Mouse (Mus musculus) sigmoid colon, adult 10 weeks (tissue): Measurements from ENCODE around the gene Rinl. TPM values are rescaled to one million over a fixed set of nuclear protein-coding genes. Genes with fewer than 3 reads are reported as not detected.

Source experiments
- polyA plus RNA-seq: library from polyadenylated mRNA; stranded (reverse); fragments of 350-450 nt; fragmentation: Illumina TruSeq; extraction: RNeasy Lipid Tissue Mini Kit (QIAGEN cat#74804); gene quantifications from one replicate; pipeline ENCODE4 v1.2.3, GENCODE M21; 2014; ENCODE audit warnings: low read depth, low replicate concordance

Rinl gene
- 1.8 TPM for polyA plus RNA-seq

DNA sequence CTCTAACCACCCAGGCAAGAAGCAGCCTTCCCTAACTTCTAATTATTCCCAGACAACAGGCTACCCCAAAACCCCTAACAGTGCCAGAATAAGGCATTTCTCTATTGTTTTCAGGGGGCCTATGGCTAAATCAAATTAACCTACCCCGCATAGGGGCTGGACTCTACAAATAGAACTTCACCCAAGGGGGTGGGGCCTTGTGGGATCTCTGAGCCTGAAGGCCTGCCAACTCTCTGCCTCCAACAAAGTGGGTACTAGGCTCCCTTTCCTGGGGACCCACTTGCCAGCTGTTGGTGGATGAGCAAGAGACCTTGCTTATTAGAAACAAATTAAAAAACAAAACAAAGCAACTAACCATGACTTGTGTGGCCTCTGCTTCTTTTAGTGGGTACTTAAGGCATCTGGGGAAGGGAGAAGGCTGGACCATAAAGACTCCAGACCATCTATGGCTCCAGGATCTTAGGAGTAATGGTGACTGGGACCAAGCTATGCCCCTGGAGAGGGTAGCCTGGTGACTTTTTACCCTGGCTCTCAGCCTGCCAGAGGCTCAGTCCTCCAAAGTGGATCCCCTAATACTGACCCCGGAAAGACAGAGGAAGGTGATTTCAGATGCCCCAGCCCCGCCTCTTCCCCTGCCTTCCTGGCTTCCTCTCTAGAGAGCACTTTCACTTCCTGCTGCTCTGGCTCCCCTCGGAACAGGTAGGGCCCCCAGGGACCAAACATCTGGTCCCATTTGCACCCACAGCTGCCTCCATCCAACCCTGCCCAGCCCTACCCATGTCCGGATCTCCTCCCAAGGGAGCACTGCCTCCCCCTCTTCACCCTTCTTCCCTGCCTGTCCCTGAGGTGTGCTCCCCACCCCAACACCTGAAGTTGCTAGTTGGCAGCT, at the start of gene Rinl:
TSS of gene Rinl (plus strand) at position 663 of the 889 bp plus-strand sequence.

DNA sequence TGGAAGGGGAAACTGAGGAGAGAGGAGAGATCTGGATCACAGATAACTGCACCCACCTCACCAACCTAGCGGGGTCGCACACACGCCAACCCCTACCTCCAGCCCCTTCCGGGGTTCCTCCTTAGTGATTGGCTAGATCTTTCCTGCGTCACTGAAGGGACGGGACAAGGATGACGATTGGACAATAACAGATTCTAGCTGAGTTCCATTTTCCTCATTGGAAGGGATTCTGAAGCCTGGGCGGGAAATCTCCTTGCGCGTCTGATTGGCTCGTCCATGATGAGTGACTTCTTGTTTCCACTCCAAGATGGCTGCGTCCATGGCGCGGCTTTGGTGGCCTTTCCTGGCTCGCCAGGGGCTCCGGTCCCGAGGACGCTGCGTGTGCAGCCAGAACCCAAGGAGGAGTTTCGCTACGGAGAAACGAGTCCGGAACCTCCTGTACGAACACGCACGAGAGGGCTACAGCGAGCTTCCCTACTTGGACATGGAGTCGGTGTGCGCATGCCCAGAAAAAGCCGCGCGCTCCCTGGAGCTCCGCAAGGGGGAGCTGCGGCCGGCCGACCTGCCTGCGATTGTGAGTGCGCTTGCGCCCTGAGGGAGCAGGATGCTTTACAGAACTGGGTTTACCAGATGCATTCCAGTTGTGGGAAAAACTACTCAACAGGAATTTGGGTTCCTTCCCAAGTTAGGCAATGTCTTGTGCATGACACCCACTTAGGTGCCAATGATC, 46.9 kb upstream of the Rinl start, which contains the start of the genes Mrps12 and Sars2:
TSS of gene Mrps12 (minus strand) at position 112 of the 730 bp plus-strand sequence.
TSS of gene Sars2 (plus strand) at position 284 of the 730 bp plus-strand sequence.

DNA sequence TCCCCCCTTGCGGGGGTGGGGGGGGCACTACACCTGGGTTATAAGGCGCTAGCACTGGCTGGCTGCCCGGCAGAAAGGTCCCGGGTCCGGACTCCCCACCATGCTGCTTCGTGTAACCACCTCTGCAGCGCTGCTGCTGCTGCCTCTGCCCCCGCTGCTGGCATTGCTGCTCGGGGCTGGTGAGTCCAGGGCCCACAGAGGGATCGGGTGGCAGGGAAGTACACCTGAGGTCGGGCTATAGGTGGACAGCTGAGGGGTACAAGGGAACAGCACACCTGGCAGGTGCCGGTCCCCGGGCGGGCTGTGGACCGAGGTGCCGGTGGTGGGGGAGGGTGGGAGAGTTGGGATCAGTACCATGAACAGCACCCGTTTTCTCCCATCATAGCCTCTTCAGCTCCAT, 32.7 kb upstream of the Rinl start, which contains the start of gene Ccer2:
TSS of gene Ccer2 (plus strand) at position 96 of the 400 bp plus-strand sequence.

GRCm38 (mm10) chr7:28766173-28766879, 22.4 kb upstream of the Rinl start, which contains the start of gene Sirt2:
Gene Sirt2 (plus strand): TSS chr7:28766735.

DNA sequence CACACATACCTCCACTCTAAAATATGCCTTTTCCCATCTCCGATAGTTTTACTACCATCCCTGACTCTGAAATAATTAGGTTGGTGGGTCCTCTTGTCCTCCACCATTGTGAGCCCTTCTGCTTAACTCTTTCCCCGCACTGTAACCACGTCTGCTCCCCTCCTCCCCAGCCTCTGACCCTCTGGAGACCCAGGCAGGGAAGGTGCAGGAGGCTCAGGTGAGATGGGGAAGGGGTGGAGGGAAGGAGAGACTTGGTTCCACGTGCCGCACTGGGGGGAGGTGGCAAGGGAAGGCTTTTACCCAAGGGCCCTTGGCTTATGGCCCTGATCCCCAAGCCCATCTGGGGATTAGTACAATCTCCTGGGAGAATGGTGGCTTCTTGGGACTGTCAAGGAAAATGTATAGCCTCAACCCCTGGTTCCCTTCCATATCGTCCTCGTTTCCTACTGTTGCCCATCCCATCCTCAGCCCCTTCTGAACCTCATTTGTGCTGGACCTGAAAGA, 21.3 kb upstream of the Rinl start, which contains the start of gene Nfkbib:
TSS of gene Nfkbib (minus strand) at position 51 of the 504 bp plus-strand sequence.

DNA sequence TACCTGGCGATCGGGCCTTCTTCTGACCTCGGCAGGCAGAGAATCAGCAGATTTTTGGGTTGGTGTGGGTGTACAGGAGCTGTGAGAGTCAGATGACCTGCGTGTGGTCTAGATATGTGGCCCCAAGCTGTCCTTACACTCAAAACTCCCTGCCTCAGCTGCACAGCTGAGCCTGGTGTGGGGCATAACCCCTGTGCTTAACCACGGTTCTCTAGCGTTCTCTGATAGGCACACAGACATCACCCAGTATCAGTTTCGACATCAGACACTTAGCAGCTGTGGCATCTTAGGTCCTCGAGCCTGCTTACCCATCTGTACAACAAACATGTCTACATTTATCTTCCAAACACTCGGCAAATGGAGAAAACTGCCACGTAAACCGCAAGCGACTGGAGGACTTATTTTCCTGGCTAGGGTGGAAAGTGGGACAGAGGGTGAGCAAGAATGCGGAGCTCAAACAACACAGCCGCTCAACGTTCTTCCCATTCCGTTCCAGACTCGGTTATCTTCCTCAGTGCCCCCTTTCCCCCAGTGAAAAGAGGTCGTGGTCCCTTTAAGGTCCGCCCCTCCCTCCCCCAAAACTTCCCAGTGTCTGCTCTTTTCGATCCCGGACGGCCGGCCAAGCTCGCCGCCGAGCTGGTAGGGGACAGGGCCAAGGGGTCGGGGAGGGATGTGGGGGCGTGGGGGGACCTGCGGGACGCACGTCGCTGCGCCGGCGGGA, 19.6 kb downstream of the Rinl start, which contains the start of gene Hnrnpl:
TSS of gene Hnrnpl (plus strand) at position 321 of the 721 bp plus-strand sequence.

GRCm38 (mm10) chr7:28824941-28825685, 36.3 kb downstream of the Rinl start, which contains the start of gene Ech1:
Gene Ech1 (plus strand): TSS chr7:28825217.

GRCm38 (mm10) chr7:28833723-28834347, 45.1 kb downstream of the Rinl start, which contains the start of gene Lgals4:
Gene Lgals4 (plus strand): TSS chr7:28833854.

Other genes with a start within 250 kb of the Rinl start
- 2.4 TPM for gene Sycn, start 248.1 kb upstream of the Rinl start, polyA plus RNA-seq
- gene Nccrp1, start 241.7 kb upstream of the Rinl start, polyA plus RNA-seq: not detected
- 11.5 TPM for gene Samd4b, start 190.8 kb upstream of the Rinl start, polyA plus RNA-seq
- 3.4 TPM for gene Pak4, start 190.8 kb upstream of the Rinl start, polyA plus RNA-seq
- not detected for gene Acp7, start 157.6 kb upstream of the Rinl start, polyA plus RNA-seq
- gene Fbxo27, start 96.1 kb upstream of the Rinl start, polyA plus RNA-seq: not detected
- gene Fbxo17, start 72.2 kb upstream of the Rinl start, polyA plus RNA-seq: 1.5 TPM
- 12.6 TPM for gene Mrps12, start 47.1 kb upstream of the Rinl start, polyA plus RNA-seq
- not detected for gene Sars2, start 47.0 kb upstream of the Rinl start, polyA plus RNA-seq
- gene Ccer2, start 32.8 kb upstream of the Rinl start, polyA plus RNA-seq: not detected
- gene Sirt2, start 22.2 kb upstream of the Rinl start, polyA plus RNA-seq: 17.9 TPM
- not detected for gene Nfkbib, start 21.5 kb upstream of the Rinl start, polyA plus RNA-seq
- gene Hnrnpl, start 19.6 kb downstream of the Rinl start, polyA plus RNA-seq: 380 TPM
- 14.0 TPM for gene Ech1, start 36.2 kb downstream of the Rinl start, polyA plus RNA-seq
- 405 TPM for gene Lgals4, start 44.9 kb downstream of the Rinl start, polyA plus RNA-seq
- gene Lgals7, start 74.9 kb downstream of the Rinl start, polyA plus RNA-seq: not detected
- gene Capn12, start 92.5 kb downstream of the Rinl start, polyA plus RNA-seq: not detected
- gene Actn4, start 173.4 kb downstream of the Rinl start, polyA plus RNA-seq: 55.2 TPM
- 6.2 TPM for gene Eif3k, start 192.9 kb downstream of the Rinl start, polyA plus RNA-seq
- gene Map4k1, start 193.1 kb downstream of the Rinl start, polyA plus RNA-seq: 0.35 TPM